Mouse (Mus musculus) midbrain, postnatal 0 days (tissue): ENCODE results near the gene Klrg2. TPM values are rescaled to one million over a fixed set of nuclear protein-coding genes. Genes with fewer than 3 reads are reported as not detected.

Experiments used
- ATAC-seq: fragments of 200-750 bp; cut with Nextera tagmentation; 2 replicates; pipeline ENCODE4 v1.8.0; 2017; ENCODE audit warnings: moderate number of reproducible peaks, mild to moderate bottlenecking, moderate TSS enrichment, moderate library complexity; ENCODE audit not compliant: low FRiP score
- DNase-seq: peaks from one replicate; pipeline ENCODE4 v3.0.0-alpha.2; 2015; ENCODE audit warnings: low spot score
- H3K27ac ChIP-seq: fragments of 300-500 bp; sonication (generic); 2 replicates; pipeline ENCODE4 v1.5.1; 2014; ENCODE audit warnings: low read depth, mild to moderate bottlenecking, low read length, mixed read lengths
- H3K27me3 ChIP-seq: fragments of 300-500 bp; sonication (generic); 2 replicates; pipeline ENCODE4 v1.6.1; 2014; ENCODE audit warnings: low read length, control low read depth, mixed read lengths; ENCODE audit not compliant: insufficient read depth
- H3K36me3 ChIP-seq: fragments of 300-500 bp; sonication (generic); 2 replicates; pipeline ENCODE4 v1.6.1; 2014; ENCODE audit warnings: low read length, control low read depth, mixed read lengths; ENCODE audit not compliant: insufficient read depth
- H3K4me1 ChIP-seq: fragments of 300-500 bp; sonication (generic); 2 replicates; pipeline ENCODE4 v1.6.1; 2014; ENCODE audit warnings: mild to moderate bottlenecking, control low read depth, antibody characterized with exemption, low read length, mixed read lengths; ENCODE audit not compliant: insufficient read depth
- H3K4me2 ChIP-seq: fragments of 300-500 bp; sonication (generic); 2 replicates; pipeline ENCODE4 v1.6.1; 2014; ENCODE audit warnings: low read depth, mild to moderate bottlenecking, low read length, mixed read lengths; ENCODE audit not compliant: poor library complexity, severe bottlenecking
- H3K4me3 ChIP-seq: fragments of 300-500 bp; sonication (generic); 2 replicates; pipeline ENCODE4 v1.5.1; 2014; ENCODE audit warnings: low read depth, mild to moderate bottlenecking, low read length, moderate library complexity
- H3K9ac ChIP-seq: fragments of 300-500 bp; sonication (generic); replicated peaks from 2 replicates; pipeline ENCODE4 v1.6.1; 2014; ENCODE audit warnings: mild to moderate bottlenecking, low read length, moderate library complexity, mixed read lengths; ENCODE audit not compliant: poor library complexity, severe bottlenecking
- H3K9me3 ChIP-seq: fragments of 300-500 bp; sonication (generic); 2 replicates; pipeline ENCODE4 v1.6.1; 2016; ENCODE audit warnings: low read length, control low read depth
- CTCF ChIP-seq: IDR thresholded peaks from 2 replicates; pipeline ENCODE4 v1.5.1; 2016; ENCODE audit warnings: antibody characterized with exemption, mild to moderate bottlenecking
- WGBS: fragments of 180-500 bp; shearing (Covaris S2); extraction: QIAGEN DNeasy Blood & Tissue Kit; methylation state at CpG from one replicate; pipeline ENCODE4 v1.1.7; 2014; 5-methylcytosine and 5-hydroxymethylcytosine counted together
- polyA plus RNA-seq: library from polyadenylated mRNA; unstranded; fragments of >200 nt; fragmentation: Nextera tagmentation; extraction: Ambion mirVana; gene quantifications from 2 replicates; pipeline ENCODE4 v1.2.1, GENCODE M21; 2015
- total RNA-seq: library from RNA; depleted of rRNA; stranded (reverse); fragments of >200 nt; gene quantifications from 2 replicates; pipeline ENCODE4 v1.2.3, GENCODE M21; 2014; rRNA removed

The Klrg2 gene
- total and polyA plus RNA-seq, 2 experiments from 2014 or later, result 0.21 to 0.22 TPM

- Histone ChIP-seq H3K4me2 (no peak overlapping the region), H3K4me3 (no peak overlapping the region), H3K36me3 (peaks cover 14% of the 10 kb centered on the region), H3K9me3 (no peaks in the 10 kb centered on the region), H3K9ac (no peak overlapping the region), H3K27me3 (no peaks in the 10 kb centered on the region), H3K27ac (no peak overlapping the region), H3K4me1 (no peaks in the 10 kb centered on the region)
- TF ChIP-seq CTCF, result peak; percentile 36; the same call in 1 of the 2 replicates
- DNase-seq (no peak), ATAC-seq (no peak)
- WGBS, result 90% methylated on average over 4 of the region's 4 CpGs
Observed at GRCm38 (mm10) chr6:38597481-38597880, 39.6 kb downstream of the Klrg2 start.

- no peak overlapping the region for H3K27ac ChIP-seq
- no peak overlapping the region for H3K9ac ChIP-seq
- no peak for DNase-seq
- ATAC-seq, result no peak
- no peaks in the 10 kb centered on the region for H3K4me1 ChIP-seq
- TF ChIP-seq CTCF, result no peak
- H3K27me3 ChIP-seq, result no peaks in the 10 kb centered on the region
- H3K4me2 ChIP-seq, result no peak overlapping the region
- no peaks in the 10 kb centered on the region for H3K9me3 ChIP-seq
- H3K36me3 ChIP-seq, result peaks cover 10% of the 10 kb centered on the region
- no peak overlapping the region for H3K4me3 ChIP-seq
- WGBS, result 91% methylated on average over 3 of the region's 3 CpGs
Observed at GRCm38 (mm10) chr6:38581711-38582110, 55.3 kb downstream of the Klrg2 start.

- TF ChIP-seq CTCF, result no peak
- 98% methylated on average over 3 of the region's 3 CpGs for WGBS
Observed at GRCm38 (mm10) chr6:38580112-38580857, 56.8 kb downstream of the Klrg2 start.

GRCm38 (mm10) chr6:38576096-38576495, 60.9 kb downstream of the Klrg2 start:
- Histone ChIP-seq H3K4me2 (no peak overlapping the region), H3K27me3 (no peaks in the 10 kb centered on the region), H3K4me3 (no peak overlapping the region), H3K4me1 (no peaks in the 10 kb centered on the region), H3K9me3 (no peaks in the 10 kb centered on the region), H3K9ac (no peak overlapping the region), H3K36me3 (peaks cover 9% of the 10 kb centered on the region), H3K27ac (no peak overlapping the region)
- no peak for DNase-seq
- no peak for ATAC-seq
- 90% methylated on average over 2 of the region's 2 CpGs for WGBS
- no peak for TF ChIP-seq CTCF

More at GRCm38 (mm10) chr6:38580112-38580857, 56.8 kb downstream of the Klrg2 start:
- no peaks in the 10 kb centered on the region for H3K4me1 ChIP-seq
- DNase-seq (no peak), ATAC-seq (no peak)
- H3K27me3 ChIP-seq, result no peaks in the 10 kb centered on the region
- H3K9ac ChIP-seq, result no peak overlapping the region
- no peak overlapping the region for H3K27ac ChIP-seq
- H3K9me3 ChIP-seq, result no peaks in the 10 kb centered on the region
- H3K36me3 ChIP-seq, result peaks cover 4% of the 10 kb centered on the region
- H3K4me2 ChIP-seq, result no peak overlapping the region
- no peak overlapping the region for H3K4me3 ChIP-seq

Other genes with a start within 250 kb of the Klrg2 start
- 24.0 and 32.5 TPM in 2 replicates for gene Ubn2, start 203.3 kb downstream of the Klrg2 start, total RNA-seq
- 10.4 and 13.5 TPM in 2 replicates for gene Ubn2, start 203.3 kb downstream of the Klrg2 start, polyA plus RNA-seq
- 48.3 and 48.4 TPM in 2 replicates for gene Fmc1, start 103.7 kb downstream of the Klrg2 start, total RNA-seq
- 226 and 228 TPM in 2 replicates for gene Fmc1, start 103.7 kb downstream of the Klrg2 start, polyA plus RNA-seq
- gene Luc7l2, start 85.9 kb downstream of the Klrg2 start, total RNA-seq, result 51.5 and 88.0 TPM in 2 replicates
- 26.2 and 40.3 TPM in 2 replicates for gene Luc7l2, start 85.9 kb downstream of the Klrg2 start, polyA plus RNA-seq
- gene Clec2l, start 25.8 kb upstream of the Klrg2 start, total RNA-seq, result 123 and 128 TPM in 2 replicates
- gene Clec2l, start 25.8 kb upstream of the Klrg2 start, polyA plus RNA-seq, result 49.2 and 56.3 TPM in 2 replicates
- gene Tbxas1, start 238.2 kb upstream of the Klrg2 start, total RNA-seq, result 1.8 and 3.1 TPM in 2 replicates
- gene Tbxas1, start 238.2 kb upstream of the Klrg2 start, polyA plus RNA-seq, result 1.4 and 2.2 TPM in 2 replicates
- gene Hipk2, start 238.9 kb upstream of the Klrg2 start, total RNA-seq, result 64.7 and 71.0 TPM in 2 replicates
- 22.0 and 24.3 TPM in 2 replicates for gene Hipk2, start 238.9 kb upstream of the Klrg2 start, polyA plus RNA-seq